Mouse (Mus musculus) A20 (cell line): ENCODE measurements around the gene Phpt1.
"Not testable (repeated sequence)": the region's sequence is repeated elsewhere in the genome, so short reads cannot be mapped to it uniquely, and the experiment has no call there.

Source experiments
- DNase-seq: peaks from one replicate; pipeline ENCODE4 v3.0.0-alpha.2; 2011; ENCODE audit warnings: low read depth, low spot score

Gene Phpt1

GRCm38 (mm10) chr2:25560551-25560950 is 14.5 kb downstream of the Phpt1 start:
- no peak for DNase-seq

- DNase-seq = no peak
Observed at GRCm38 (mm10) chr2:25558774-25559173, 16.2 kb downstream of the Phpt1 start.

DNA sequence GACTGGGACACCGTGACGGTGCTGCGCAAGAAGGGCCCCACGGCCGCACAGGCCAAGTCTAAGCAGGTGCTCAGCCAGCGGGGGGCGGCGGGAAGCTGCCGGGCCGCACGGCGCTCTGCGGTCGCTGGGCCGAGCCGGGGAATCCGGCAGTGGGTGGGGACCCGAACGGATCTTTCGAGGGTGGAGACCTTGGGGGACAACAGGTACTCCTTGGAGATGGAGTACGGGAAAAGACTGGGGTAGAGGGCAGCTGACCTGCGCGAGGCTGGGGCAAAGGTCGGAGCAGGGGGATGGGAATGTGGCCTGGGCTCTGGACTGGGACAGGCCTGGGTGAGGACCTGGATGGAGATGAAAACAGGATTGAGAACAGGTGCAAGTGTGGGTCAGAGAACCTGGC is 17.1 kb downstream of the Phpt1 start:
- no peak for DNase-seq

DNA sequence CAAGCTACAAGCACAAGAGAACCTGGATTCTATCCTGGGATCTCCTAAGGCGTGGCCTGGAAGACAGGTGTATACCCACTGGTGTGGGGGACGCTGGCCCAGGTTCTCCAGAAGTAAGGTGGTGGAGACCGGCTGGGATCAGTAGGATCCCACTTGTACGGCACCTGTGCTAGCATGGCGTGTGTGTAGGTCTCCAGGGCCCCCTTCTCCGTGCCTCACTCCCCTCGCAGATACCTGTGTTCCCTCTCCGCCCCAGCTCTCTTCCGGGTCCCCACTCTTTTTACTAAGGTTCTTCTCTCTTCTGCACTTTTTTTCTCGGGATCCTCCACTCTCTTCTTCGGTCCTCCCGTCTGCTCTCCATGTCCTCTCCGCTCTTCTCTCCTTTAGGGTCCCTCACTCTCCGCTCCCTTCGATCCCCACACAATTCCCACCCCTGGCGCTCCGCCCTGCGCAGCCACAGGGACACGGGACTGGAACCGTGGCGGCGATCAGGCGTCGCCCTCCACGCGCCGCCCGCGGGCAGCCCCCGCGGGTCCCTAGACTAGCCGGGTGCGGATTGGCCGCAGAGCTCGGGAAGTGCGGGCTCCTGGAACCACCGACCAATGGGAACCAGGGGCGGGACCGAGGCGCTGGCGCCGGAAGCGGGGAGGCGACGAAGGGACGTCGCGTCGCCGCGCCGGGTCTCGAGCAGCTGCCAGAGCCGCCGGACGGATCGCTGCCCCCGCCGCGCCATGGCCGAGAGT is 17.6 kb downstream of the Phpt1 start, which contains the start of gene Edf1:
Edf1 (plus strand) TSS at position 627 of the 743 bp plus-strand sequence.
- peak; percentile 92 for DNase-seq

GRCm38 (mm10) chr2:25556296-25556695 is 18.7 kb downstream of the Phpt1 start:
- DNase-seq = peak; percentile 50

DNA sequence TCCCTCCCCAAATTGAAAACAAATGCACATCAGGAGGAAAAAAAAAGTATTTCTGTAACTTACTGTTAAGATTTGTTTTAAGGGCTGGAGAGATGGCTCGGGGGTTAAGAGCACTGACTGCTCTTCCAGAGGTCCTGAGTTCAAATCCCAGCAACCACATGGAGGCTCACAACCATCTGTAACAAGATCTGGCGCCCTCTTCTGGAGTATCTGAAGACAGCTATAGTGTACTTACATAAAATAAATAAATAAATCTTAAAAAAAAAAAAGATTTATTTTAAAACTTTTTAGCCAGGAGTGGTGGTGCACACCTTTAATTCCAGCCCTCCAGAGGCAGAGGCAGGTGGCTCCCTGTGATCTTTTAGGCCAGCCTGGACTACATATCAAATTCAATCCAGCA is 19.5 kb downstream of the Phpt1 start:
- peak; percentile 39 for DNase-seq

- not testable (repeated sequence) for DNase-seq
Observed at GRCm38 (mm10) chr2:25553171-25553786, 21.7 kb downstream of the Phpt1 start.

DNA sequence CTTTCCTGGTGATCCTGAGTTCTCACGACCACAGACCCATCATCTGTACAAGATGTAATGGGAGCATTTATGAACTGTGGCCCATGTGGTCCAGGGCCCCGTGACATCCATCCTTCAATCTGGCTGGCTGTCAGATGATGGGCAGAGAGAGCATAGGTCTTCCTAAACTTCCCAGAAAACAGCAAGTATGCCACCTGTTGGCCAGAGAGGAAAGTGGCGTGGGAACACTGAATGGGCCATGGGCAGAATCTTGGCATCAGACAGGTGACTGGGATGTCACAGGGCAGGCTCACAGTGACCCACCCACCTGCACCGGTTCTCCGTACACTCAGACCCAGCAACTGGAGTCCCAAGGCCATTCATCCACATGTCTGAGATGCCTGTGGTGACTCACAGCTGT is 23.8 kb downstream of the Phpt1 start:
- DNase-seq = peak; percentile 53

DNA sequence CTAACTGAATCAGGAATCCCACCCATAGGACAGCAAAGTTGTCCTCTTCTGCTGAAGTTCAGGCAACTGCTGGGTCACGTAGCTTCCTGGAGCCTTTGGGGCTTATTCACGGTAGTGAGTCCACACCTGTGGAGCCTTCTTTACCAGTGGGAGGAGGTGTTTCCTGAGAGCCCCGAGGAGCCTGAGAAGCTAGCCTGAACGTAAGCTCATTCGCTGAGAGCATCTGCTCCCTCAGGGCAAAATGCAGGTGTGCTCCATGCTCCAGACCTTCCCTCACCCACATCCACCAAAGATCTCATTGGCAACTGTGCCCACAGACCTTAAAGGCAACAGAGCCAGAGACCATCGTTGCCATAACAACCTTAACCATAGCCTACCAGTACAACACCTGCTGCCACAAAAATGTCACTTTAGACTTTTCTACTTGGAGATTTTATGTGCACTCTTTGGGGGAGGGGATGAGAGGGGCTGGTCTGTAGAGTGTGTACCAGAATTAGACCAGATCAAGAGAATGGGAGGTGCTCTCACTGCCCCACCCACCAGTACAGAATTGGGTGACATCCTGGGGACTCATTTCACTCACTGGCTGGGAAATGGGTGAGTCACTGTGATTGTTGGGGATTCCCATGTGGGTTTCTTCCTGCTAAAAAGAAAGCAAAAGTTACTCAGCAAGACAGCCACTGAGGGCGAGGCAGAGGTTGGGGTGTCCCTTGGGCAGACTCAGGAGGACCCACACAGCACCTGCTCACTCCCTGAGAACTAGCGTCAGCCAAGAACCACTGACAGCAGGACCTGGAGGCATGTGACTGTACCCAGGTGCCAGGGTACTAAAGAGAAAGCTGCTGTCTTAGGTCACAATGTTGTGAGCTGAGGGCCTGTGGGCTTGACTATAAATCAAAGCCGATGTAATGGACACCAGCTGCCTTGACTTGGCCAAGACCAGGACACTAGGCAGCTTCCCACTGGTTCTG is 25.7 kb downstream of the Phpt1 start:
- peak; percentile 91 for DNase-seq

DNA sequence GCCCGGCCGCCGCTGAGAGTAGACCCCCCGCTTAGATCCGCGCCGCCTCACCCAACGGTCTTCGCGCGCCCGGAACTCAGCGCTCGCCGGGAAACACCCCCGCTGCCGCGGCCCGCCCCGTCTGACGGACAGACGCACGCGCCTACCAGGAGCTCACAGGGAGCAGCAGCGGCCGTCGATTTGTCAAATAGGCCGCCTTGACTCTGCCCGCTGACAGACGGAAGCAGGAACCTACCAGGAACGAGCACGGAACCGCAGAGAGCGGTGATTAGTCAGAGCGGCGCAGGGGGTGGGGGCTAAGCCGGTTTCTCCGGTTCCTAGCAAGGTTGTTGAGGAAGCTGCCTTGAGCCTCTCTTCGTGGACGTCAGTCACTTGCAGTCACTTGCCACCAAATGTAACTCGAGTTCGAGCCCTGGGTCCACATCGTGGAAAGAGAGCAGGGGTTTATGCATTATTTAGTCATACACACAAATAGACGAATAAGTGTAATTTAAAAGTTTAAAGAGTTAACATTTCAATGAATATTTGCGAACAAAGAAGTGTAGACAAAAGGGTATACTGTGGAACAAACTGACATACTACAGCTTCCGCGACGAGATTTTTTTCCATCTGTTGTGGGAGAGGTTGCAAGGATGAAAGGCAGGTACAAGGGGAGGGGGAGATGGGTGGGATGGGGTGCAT is 28.1 kb downstream of the Phpt1 start, which contains the start of gene Traf2:
Traf2 (minus strand) TSS at position 130 of the 681 bp plus-strand sequence.
- peak; percentile 99 for DNase-seq

DNA sequence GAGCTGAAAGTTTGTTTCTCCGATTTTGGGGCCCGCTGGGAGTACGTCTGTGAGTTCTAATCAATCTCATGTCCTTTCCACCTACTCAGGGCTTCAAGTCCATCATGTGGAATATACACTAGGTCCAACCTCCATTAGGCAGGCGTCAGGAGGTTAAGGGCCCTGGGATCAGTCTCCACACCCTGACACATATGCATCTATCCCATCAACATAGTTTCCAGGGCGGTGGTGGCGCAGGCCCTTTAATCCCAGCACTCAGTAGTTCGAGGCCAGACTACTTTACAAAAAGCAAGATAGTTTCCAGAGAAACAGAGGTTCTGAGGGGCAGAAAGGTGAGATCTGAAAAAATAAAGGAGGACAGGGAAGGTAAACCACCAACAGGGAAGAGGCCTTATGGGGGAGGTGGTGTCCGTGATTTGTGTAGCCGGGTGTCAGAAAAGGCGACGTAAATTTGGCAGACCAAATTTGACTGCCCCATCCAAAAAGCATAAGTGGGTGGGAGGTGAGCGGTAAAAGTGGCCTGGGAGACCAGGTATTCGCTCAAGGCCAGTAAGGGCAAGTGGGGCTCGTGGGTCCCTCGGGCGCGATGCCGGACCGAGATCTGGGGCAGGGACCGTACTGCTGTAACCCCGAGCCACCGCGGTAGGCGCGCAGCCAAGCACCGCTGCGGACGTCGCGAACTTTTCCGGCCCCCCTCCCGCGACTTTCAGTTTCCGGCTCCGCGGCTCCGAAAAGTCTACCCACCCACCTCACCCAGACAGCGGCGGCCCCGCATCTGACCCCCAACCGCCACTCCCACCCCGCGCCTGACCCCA is 28.8 kb downstream of the Phpt1 start:
- DNase-seq = no peak

- DNase-seq = no peak
Observed at GRCm38 (mm10) chr2:25541644-25542367, 33.2 kb downstream of the Phpt1 start.

GRCm38 (mm10) chr2:25540541-25540948 is 34.5 kb downstream of the Phpt1 start:
- no peak for DNase-seq

DNA sequence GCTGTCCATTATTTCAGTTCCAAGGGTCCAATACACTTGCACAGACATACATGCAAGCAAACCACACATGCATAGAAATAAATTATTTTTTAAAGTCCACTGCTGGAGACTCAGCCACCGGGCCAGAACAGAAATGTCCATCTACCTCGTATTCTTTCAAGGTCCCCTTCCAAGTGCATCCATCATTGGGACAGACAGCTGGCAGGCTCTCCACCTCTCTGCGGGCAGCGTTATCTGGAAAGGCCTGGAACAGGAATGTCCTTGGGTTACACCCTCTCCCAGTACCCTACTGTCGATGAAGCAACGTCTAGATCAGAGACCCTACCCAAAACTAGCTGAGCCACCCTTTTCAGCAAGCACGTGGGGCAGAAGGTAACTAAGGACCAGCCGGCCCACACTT is 38.5 kb downstream of the Phpt1 start:
- DNase-seq = no peak

GRCm38 (mm10) chr2:25534866-25535182 is 40.2 kb downstream of the Phpt1 start:
- no peak for DNase-seq

DNA sequence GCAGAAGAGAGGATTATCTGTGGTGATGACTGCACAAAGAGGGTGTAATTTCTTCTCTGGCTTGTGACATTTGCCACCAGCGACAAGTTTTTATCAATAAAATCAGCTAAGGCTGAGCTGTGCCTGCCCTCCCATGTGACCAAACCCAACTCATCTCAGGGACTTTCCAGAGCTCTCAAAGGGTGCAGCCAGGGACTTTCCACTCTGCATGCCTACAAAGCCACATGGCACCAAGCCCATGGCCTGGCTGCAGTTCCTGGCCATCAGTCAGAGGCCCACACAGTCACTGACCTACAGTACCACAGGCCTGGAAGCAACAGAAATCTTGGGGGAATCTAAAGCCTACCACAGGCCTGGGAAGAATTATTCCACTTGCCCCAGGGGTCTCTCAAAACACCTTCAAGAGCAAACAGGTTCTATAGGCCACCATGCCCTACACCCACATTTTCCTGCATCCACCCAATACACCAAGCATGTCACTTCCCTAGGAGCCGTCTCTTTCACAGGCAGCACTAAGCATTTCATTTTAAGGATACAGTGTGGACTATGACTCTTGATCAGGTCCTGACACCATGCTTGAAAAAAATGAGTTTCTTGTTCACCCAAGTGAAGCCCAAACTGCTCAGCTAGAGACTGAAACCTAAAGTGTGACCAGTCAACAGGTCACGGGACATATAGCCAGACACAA is 40.7 kb downstream of the Phpt1 start:
- peak; percentile 90 for DNase-seq

- DNase-seq = no peak
Observed at GRCm38 (mm10) chr2:25533707-25534106, 41.3 kb downstream of the Phpt1 start.

DNA sequence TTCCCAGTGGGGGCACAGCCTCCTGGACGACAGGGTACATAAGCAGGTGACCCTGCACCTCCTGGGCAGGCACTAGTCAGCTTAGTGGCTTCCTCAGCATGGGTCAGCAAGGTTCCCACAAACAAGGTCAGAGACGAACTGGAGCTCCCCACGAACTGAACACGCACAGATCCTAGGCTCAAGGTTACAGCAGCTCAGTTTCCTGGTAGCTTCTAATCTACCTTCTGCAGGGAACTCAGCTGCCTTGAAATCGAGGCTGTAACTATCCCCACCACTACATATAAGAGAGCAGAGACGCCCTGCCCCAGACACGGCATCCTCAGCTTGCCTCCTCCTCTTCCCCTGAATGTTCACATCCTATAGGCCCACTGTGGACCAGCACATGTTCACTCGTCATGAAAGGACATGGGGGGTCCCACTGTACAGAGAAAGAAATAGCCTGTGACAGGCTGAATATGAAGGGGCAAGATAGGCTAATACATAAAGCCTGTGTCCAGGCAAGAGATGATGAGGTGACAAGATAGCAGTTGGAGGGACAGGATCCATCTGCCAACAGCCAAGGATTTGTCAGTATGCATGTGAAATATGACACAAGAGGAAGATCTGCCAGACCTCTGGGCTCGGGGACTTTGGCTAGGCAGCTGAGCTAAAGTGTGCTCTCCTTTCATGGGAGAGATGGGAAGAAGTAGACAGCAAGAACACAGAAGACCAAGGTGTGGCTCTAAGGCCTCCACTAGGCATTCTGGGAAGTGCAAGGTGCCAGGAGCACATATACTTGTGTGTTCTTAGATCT is 48.3 kb downstream of the Phpt1 start:
- DNase-seq = no peak
